Mouse (Mus musculus): ENCODE results near the gene Tecr. TPM values are rescaled to one million over a fixed set of nuclear protein-coding genes. Genes with fewer than 3 reads are reported as not detected.

The Tecr gene
- polyA plus RNA-seq (2014; fragmentation: Nextera tagmentation; extraction: Ambion mirVana): 531 and 570 TPM in 2 replicates

DNA sequence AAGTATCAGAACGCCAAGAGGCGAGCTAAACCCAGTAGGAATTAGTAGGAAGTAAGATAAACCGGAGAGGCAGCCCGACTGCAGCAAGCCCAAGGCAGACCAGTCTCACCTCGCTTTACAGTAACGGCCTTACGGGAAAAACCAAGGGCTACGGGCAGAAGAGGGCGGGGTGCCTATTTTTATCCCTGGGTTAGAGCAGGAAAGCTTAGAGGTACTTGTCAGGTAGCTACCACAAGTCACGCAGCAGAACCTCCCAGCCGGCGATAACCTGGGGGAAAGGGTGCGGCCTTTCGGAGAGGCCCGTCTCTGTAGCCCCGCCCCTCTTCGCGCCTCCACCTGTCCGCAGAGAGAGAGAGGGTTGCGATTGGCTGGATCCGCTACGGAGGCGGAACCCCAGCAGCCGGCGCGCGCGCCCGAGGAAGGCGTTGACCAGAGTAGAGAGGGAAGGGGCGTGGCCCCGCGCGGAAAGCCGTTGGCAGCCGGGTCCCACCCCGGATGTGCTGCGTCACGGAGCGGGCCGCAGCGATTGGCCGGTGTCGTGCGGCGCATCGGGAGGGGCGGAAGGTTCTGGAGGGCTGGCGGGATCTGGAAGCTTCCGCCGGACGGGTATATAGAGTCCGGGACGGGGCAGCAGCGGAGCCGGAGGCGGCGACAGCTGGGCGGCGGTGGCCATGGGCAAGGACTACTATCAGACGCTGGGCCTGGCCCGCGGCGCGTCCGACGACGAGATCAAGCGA, at the start of gene Tecr, which contains the start of gene Dnajb1:
Gene Tecr, minus strand, starts transcription at position 311 of the 737 bp plus-strand sequence.
Gene Dnajb1, plus strand, starts transcription at position 533 of the 737 bp plus-strand sequence.
- Histone ChIP-seq H3K4me1 (ENCODE audit: insufficient read depth) (peaks cover 7% of the 10 kb centered on the region), H3K9me3 (ENCODE audit: low read depth, low read length) (no peaks in the 10 kb centered on the region), H3K36me3 (ENCODE audit: insufficient read depth) (peaks cover 32% of the 10 kb centered on the region), H3K4me3 (ENCODE audit: low read depth, low read length) (peak within 1 kb of the TSS; percentile 83), H3K27me3 (ENCODE audit: insufficient read depth, low read length) (no peaks in the 10 kb centered on the region), H3K4me2 (peak within 1 kb of the TSS; percentile 97), H3K27ac (ENCODE audit: low read depth) (peak within 1 kb of the TSS; percentile 99), H3K9ac (peak within 1 kb of the TSS; percentile 92)
- TF ChIP-seq CTCF (IDR thresholded peaks at IDR 0.05; ENCODE audit: low read depth): peak; percentile 9; the same call in 1 of the 2 replicates
- WGBS: under 1% methylated on average over 66 of the region's 69 CpGs
- ATAC-seq (ENCODE audit: insufficient read depth) (peak; percentile 94), DNase-seq (peak; percentile 100)

DNA sequence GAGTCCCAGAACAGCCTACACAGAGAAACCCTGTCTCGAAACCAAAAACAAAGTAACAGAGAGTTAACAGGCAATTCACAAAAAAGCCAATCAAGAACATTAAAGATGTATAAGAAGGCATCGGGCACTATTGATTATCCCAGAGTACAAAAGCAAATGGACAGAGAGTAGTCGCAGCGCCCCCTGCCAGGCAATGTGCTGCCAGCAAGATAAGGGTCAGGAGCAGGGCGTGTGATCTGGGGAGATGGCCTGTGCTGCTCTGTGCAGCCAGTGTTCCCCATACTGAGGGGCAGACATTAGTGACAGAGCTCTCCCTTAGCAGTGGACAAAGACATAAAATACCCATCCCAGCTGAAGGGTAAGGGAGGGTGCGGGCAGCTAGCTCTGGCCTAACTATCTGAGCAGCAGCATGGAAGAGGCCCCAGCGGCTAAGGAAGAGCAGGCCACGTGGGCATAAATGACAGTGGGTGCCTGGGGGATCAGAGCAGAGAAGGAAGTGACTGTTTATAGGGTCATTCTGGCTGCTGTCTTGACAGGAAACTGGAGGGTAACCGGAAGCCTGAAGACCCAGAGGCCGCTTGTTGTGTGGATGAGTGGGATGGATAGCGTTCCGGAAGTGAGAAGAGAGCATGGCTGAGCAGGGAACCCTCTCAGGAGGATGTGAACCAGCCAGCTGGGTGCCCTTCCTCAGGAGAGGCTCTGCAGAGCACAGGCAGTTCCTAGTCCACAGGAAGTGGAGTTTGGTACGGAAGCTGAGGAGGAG, 48.9 kb upstream of the Tecr start:
- no peaks in the 10 kb centered on the region for H3K9me3 ChIP-seq (ENCODE audit: low read depth, low read length)
- 66% methylated on average over 13 of the region's 13 CpGs for WGBS
- no peak overlapping the region for H3K9ac ChIP-seq
- peaks cover 40% of the 10 kb centered on the region for H3K36me3 ChIP-seq (ENCODE audit: insufficient read depth)
- peak; percentile 60 for DNase-seq
- no peak overlapping the region for H3K4me2 ChIP-seq
- ATAC-seq (ENCODE audit: insufficient read depth): no peak
- 0 out of 2 replicates have a peak, but pooled peaks cover 11% of the 10 kb centered on the region for H3K4me1 ChIP-seq (ENCODE audit: insufficient read depth)
- TF ChIP-seq CTCF (IDR thresholded peaks at IDR 0.05; ENCODE audit: low read depth): peak; percentile 42; the same call in 1 of the 2 replicates
- no peaks in the 10 kb centered on the region for H3K27me3 ChIP-seq (ENCODE audit: insufficient read depth, low read length)
- peak overlapping the region; percentile 20; the same call in 1 of the 2 replicates for H3K27ac ChIP-seq (ENCODE audit: low read depth)
- H3K4me3 ChIP-seq (ENCODE audit: low read depth, low read length): no peak overlapping the region

DNA sequence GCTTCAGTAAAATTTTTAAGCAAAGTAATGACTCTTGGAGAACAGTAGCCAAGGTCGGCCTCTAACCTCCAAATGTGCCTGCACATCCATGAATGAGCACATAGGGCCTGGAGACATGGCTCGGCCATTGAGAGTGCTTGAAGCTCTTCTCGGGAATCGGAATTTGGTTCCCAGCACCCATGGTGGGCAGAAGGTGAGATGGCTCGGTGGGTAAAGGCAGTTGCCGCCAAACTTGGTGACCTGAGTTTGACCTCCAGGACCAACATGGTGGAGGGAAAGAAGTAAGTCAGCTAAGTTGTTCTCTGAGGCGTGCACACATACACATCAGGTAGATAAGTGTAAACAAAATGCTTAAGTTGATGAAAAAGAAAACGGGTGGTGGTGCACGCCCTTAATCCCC, 48.3 kb upstream of the Tecr start:
- ATAC-seq (ENCODE audit: insufficient read depth): no peak
- no peak for TF ChIP-seq CTCF (IDR thresholded peaks at IDR 0.05; ENCODE audit: low read depth)
- Histone ChIP-seq H3K4me2 (no peak overlapping the region), H3K9me3 (ENCODE audit: low read depth, low read length) (no peaks in the 10 kb centered on the region), H3K9ac (no peak overlapping the region), H3K27me3 (ENCODE audit: insufficient read depth, low read length) (no peaks in the 10 kb centered on the region), H3K4me3 (ENCODE audit: low read depth, low read length) (no peak overlapping the region), H3K27ac (ENCODE audit: low read depth) (0 out of 2 replicates have a peak overlapping the region, but pooled peaks have one; percentile 20), H3K4me1 (ENCODE audit: insufficient read depth) (0 out of 2 replicates have a peak, but pooled peaks cover 9% of the 10 kb centered on the region), H3K36me3 (ENCODE audit: insufficient read depth) (peaks cover 40% of the 10 kb centered on the region)
- WGBS: 83% methylated on average over 9 of the region's 9 CpGs
- DNase-seq: no peak

DNA sequence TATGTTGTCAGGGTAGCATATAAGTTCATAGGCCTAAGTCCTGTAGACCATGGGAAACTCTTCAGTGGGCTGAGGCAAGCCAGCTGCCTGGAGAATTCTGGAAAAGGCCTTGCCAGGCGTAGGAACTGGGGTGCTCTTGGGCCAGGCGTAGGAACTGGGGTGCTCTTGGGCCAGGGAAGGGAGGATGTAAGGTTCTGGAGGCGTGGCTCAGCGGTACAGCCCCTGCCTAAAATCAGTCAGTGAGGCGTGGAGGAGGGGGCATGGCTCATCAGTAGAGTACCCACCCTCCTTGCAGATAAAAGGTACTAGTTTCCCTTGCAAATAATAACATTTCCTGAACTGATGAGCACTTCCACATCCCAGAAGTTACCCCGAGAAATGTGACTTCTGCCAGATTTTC, 47.0 kb upstream of the Tecr start:
- 87% methylated on average over 6 of the region's 6 CpGs for WGBS
- ATAC-seq (ENCODE audit: insufficient read depth): no peak

DNA sequence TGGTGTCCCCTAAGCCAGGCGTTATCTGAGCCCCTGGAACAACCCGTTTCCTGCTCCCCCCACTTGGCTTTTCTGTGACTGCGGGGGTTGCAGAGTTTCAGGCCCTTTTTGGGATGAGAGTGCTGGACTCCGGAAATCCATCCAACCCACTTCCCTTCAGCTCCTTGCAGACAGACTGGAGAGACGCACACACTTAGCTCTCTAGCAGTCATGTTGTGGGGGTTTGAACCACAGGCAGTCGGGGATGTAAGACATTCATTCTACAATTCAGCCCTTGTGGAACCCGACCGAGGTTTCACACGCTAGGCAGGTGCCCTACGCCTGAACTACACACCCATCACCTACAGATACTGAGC, 45.9 kb upstream of the Tecr start:
- Histone ChIP-seq H3K36me3 (ENCODE audit: insufficient read depth) (peaks cover 30% of the 10 kb centered on the region), H3K27ac (ENCODE audit: low read depth) (peak overlapping the region; percentile 83; the same call in 1 of the 2 replicates), H3K9me3 (ENCODE audit: low read depth, low read length) (no peaks in the 10 kb centered on the region), H3K27me3 (ENCODE audit: insufficient read depth, low read length) (no peaks in the 10 kb centered on the region), H3K4me2 (peak overlapping the region; percentile 69), H3K4me3 (ENCODE audit: low read depth, low read length) (peak overlapping the region; percentile 89), H3K9ac (peak overlapping the region; percentile 86), H3K4me1 (ENCODE audit: insufficient read depth) (0 out of 2 replicates have a peak, but pooled peaks cover 3% of the 10 kb centered on the region)
- 27% methylated on average over 10 of the region's 10 CpGs for WGBS
- no peak for TF ChIP-seq CTCF (IDR thresholded peaks at IDR 0.05; ENCODE audit: low read depth)
- ATAC-seq (ENCODE audit: insufficient read depth): no peak
- DNase-seq: no peak

More for the DNA sequence above, 47.0 kb upstream of the Tecr start:
- Histone ChIP-seq H3K9ac (no peak overlapping the region), H3K27ac (ENCODE audit: low read depth) (no peak overlapping the region), H3K9me3 (ENCODE audit: low read depth, low read length) (no peaks in the 10 kb centered on the region), H3K4me1 (ENCODE audit: insufficient read depth) (0 out of 2 replicates have a peak, but pooled peaks cover 3% of the 10 kb centered on the region), H3K4me3 (ENCODE audit: low read depth, low read length) (no peak overlapping the region), H3K4me2 (0 out of 2 replicates have a peak overlapping the region, but pooled peaks have one; percentile 10), H3K36me3 (ENCODE audit: insufficient read depth) (peaks cover 38% of the 10 kb centered on the region), H3K27me3 (ENCODE audit: insufficient read depth, low read length) (no peaks in the 10 kb centered on the region)
- TF ChIP-seq CTCF (IDR thresholded peaks at IDR 0.05; ENCODE audit: low read depth): no peak
- DNase-seq: no peak

DNA sequence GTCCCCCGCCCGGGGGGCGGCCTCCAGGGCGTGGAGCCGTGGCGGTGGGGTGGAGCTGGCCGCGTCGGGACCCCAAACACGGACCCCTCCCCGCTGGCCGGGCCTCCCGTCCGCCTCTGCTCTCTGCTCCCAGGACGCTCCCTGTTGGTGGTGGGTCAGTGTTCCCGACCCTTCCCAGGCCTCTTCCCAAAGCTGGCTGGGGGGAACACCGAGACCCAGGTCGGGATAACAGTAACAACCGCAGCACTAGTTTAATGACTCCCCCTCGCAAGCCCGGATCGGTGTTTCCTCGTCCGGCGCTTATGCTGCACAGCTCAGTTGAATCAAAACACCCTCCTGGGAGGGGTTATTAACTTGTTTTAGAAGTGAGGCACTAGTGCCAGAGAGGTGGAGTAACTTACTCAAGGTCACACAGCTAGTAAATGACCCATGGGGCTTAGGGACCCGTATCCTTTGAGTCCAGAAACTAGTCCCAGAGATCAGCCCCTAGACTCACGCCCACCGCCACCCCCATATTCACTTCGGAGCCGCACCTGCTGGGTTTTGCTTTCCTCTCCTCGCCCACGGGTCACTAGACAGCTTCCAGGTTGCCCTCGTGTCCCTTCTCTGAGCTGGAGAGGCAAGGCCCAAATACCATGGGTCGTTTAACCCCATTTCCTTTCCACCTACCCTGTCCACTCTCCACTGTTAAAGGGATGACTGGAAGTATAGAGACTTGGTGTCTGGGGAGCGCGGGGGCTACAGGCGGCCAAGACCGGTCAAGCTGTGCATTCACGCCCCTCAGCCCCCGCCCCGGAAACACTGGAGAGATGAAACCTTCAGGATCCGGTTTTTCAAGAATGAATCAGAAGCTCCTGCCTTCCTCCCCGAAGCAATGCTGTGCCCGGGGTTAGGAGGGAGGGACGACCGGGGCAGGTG, 45.2 kb upstream of the Tecr start:
- no peak for ATAC-seq (ENCODE audit: insufficient read depth)
- no peak for TF ChIP-seq CTCF (IDR thresholded peaks at IDR 0.05; ENCODE audit: low read depth)

More for the DNA sequence above, 45.2 kb upstream of the Tecr start:
- peak; percentile 63 for DNase-seq
- no peaks in the 10 kb centered on the region for H3K9me3 ChIP-seq (ENCODE audit: low read depth, low read length)
- H3K4me1 ChIP-seq (ENCODE audit: insufficient read depth): 0 out of 2 replicates have a peak, but pooled peaks cover 3% of the 10 kb centered on the region
- peak overlapping the region; percentile 83 for H3K27ac ChIP-seq (ENCODE audit: low read depth)
- peak overlapping the region; percentile 89 for H3K4me3 ChIP-seq (ENCODE audit: low read depth, low read length)
- peak overlapping the region; percentile 86 for H3K9ac ChIP-seq
- 1% methylated on average over 46 of the region's 46 CpGs for WGBS
- peaks cover 28% of the 10 kb centered on the region for H3K36me3 ChIP-seq (ENCODE audit: insufficient read depth)
- H3K4me2 ChIP-seq: peak overlapping the region; percentile 69
- no peaks in the 10 kb centered on the region for H3K27me3 ChIP-seq (ENCODE audit: insufficient read depth, low read length)

Measured in lung, embryonic 14.5 days (tissue).